Mouse (Mus musculus): ENCODE results near the gene Copb1. TPM values are rescaled to one million over a fixed set of nuclear protein-coding genes. Genes with fewer than 3 reads are reported as not detected.

Gene Copb1
- 113 and 125 TPM in 2 replicates for polyA plus RNA-seq (2015; fragmentation: Nextera tagmentation; extraction: Ambion mirVana)

DNA sequence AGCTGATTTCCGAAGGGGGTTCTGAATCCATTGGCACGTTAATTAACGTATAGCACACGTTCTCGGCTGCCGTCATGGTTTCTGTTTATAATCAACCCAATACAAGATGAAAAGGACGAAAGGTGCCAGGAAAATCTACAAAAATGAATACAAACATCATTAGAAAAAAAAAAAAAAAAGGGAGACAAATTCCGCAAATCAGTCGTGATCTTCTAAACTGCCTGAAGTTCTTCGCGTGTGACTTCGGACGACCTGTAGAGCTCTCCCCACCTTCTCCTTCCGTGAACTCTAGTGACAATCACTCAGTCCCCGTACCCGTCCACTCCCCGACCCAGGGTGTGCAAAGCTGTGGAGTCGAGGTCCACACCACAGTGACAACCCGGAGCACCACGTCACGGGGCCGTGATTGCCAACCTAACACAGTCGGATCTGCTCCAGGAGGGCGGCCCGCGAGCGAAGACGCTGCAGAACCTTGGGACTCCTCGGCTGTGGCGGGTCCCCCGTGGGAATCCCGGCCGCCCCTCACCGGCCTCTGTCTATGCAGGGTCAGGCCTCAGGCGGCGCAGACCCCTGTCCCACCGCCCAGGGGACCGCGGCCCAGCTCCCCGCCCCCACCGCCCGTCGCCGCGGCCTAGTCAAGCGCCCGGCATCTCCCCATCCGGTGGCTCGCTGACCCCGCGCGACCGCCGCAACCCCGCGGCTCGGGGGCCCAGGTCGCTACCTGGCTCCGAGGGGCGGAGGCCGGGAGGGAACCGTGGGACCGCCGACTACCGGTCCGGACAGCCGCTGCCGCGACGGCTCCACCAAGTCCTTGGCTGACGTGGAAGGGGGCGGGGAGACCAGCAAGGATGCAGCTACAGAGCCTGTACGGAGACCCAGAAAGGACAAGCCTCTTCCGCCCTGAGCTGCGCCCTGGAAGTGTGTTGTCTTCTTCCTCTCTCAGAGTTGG is at the start of gene Copb1:
Gene Copb1 (minus strand): TSS at position 827 of the 949 bp plus-strand sequence.
- H3K27me3 ChIP-seq (replicated peaks), result no peaks in the 10 kb centered on the region
- no peaks in the 10 kb centered on the region for H3K4me1 ChIP-seq (replicated peaks)
- peak within 1 kb of the TSS; percentile 97 for H3K9ac ChIP-seq
- H3K36me3 ChIP-seq, result peaks cover 17% of the 10 kb centered on the region
- peak within 1 kb of the TSS; percentile 52 for H3K4me2 ChIP-seq (replicated peaks)
- no peaks in the 10 kb centered on the region for H3K9me3 ChIP-seq
- H3K4me3 ChIP-seq (replicated peaks), result peak within 1 kb of the TSS; percentile 97
- WGBS, result 1% methylated on average over 71 of the region's 75 CpGs
- peak; percentile 99 for ATAC-seq
- peak within 1 kb of the TSS; percentile 71 for H3K27ac ChIP-seq

DNA sequence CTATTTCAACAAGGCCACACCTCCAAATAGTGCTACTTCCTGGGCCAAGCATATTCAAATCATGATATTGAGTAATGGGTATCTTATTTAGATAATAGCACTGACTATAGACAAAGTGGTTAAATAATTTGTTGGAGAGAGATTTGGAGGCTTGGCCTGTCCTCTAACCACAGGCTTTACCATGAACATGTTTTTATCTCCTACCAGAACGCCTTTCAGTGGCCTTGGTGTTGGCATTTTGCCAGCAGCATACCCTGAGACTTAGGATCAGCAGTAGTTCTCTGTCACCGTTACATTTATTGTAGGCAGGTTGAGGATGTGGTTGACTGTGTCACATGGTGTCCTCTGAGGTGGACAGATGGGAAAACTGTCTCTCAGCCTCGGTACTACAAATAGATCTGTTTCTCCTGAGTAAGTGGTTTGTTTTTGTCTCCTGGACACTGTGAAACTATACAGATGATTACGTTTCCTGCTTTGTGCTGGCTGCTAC is 46.8 kb upstream of the Copb1 start:
- no peak for ATAC-seq
- Histone ChIP-seq H3K27me3 (replicated peaks) (no peaks in the 10 kb centered on the region), H3K4me2 (replicated peaks) (no peak overlapping the region), H3K9me3 (no peaks in the 10 kb centered on the region), H3K36me3 (no peaks in the 10 kb centered on the region), H3K4me3 (replicated peaks) (no peak overlapping the region), H3K9ac (no peak overlapping the region), H3K27ac (no peak overlapping the region), H3K4me1 (replicated peaks) (no peaks in the 10 kb centered on the region)
- WGBS, result 42% methylated on average over 4 of the region's 4 CpGs

DNA sequence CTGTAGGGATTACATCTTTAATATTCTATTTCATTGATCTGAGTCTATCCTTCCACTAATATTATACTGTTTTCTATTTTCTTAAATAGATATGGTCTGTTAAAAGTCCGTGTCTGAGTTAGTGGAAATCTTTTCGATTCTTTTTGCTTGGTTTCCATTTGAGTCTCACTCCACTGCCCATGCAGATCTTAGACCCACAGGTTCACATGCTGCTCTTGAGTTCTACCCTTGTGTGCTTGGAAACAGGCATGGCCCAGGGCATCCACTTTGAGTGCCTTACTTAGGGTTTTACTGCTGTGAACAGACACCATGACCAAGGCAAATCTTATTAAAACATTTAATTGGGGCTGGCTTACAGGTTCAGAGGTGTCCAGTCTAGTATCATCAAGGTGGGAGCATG is 46.3 kb upstream of the Copb1 start:
- no peaks in the 10 kb centered on the region for H3K4me1 ChIP-seq (replicated peaks)
- no peak overlapping the region for H3K27ac ChIP-seq
- WGBS, result 94% methylated on average over 2 of the region's 2 CpGs
- no peak overlapping the region for H3K4me2 ChIP-seq (replicated peaks)
- no peak for ATAC-seq
- H3K36me3 ChIP-seq, result no peaks in the 10 kb centered on the region
- H3K9me3 ChIP-seq, result no peaks in the 10 kb centered on the region
- H3K9ac ChIP-seq, result no peak overlapping the region
- no peak overlapping the region for H3K4me3 ChIP-seq (replicated peaks)
- no peaks in the 10 kb centered on the region for H3K27me3 ChIP-seq (replicated peaks)

DNA sequence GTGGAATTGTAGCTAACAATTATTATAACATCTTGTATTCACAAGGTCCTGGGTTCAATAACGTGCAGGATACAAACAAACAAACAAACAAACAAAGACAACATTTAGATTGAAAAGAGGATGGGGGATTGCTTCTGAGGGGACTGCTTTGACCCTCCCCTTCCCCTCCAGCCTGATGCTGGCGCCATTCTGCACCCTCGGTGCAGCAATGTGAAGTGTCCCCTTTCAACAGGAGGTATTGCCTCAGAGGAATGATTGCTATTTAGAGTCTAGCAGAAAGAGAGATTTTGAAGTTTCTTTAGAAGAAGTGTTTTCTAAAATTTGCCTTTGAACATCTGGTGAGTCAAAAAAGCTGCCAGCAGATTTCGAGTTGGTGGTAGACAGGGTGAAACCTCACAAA is 44.7 kb upstream of the Copb1 start:
- H3K4me2 ChIP-seq (replicated peaks), result no peak overlapping the region
- H3K36me3 ChIP-seq, result no peaks in the 10 kb centered on the region
- no peak overlapping the region for H3K4me3 ChIP-seq (replicated peaks)
- no peak overlapping the region for H3K27ac ChIP-seq
- H3K4me1 ChIP-seq (replicated peaks), result no peaks in the 10 kb centered on the region
- H3K27me3 ChIP-seq (replicated peaks), result no peaks in the 10 kb centered on the region
- WGBS, result 70% methylated on average over 4 of the region's 4 CpGs
- no peaks in the 10 kb centered on the region for H3K9me3 ChIP-seq
- no peak overlapping the region for H3K9ac ChIP-seq
- ATAC-seq, result no peak

DNA sequence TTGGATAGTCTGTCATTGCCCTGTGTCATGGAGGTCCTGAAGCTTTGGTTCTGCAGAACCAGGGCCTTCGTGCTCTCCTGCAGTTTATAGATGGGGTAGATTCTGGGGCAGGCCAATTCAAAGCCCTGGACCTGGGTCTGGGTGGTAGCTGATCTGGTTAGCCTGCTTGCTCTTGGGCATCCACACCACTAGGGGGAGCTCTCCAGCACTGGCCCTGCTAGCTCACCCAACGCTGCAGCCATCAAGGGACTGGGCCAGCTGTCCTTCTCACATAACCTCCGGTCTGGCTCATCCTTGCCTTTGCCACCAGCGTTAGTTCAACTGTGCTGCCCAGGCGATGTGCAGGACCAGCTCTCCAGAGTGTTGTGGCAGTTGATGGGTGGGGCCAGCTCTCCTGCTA is 40.2 kb upstream of the Copb1 start:
- Histone ChIP-seq H3K36me3 (no peaks in the 10 kb centered on the region), H3K4me2 (replicated peaks) (no peak overlapping the region), H3K27ac (no peak overlapping the region), H3K9me3 (no peaks in the 10 kb centered on the region), H3K4me3 (replicated peaks) (no peak overlapping the region), H3K27me3 (replicated peaks) (no peaks in the 10 kb centered on the region), H3K4me1 (replicated peaks) (no peaks in the 10 kb centered on the region), H3K9ac (no peak overlapping the region)
- ATAC-seq, result no peak
- WGBS, result 80% methylated on average over 5 of the region's 5 CpGs

DNA sequence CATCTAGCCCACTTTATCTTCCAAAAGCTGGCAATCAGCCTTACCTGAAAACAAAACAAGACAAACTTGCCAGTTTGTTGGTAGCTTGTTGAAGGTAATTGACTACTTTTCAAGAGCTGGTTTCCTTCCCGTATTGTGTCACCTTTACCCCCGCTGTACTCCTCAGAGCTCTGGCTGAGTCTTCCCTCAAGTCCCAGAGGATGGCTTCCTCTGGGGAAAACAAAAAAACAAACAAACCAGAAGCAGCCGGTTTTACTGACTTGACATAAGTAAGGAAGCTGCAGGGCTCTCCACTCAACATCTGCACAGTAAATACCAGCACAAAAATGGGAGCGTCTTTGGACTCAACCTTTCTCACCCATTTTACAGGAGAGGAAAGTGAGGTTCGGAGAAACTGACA is 39.4 kb upstream of the Copb1 start:
- ATAC-seq, result no peak

DNA sequence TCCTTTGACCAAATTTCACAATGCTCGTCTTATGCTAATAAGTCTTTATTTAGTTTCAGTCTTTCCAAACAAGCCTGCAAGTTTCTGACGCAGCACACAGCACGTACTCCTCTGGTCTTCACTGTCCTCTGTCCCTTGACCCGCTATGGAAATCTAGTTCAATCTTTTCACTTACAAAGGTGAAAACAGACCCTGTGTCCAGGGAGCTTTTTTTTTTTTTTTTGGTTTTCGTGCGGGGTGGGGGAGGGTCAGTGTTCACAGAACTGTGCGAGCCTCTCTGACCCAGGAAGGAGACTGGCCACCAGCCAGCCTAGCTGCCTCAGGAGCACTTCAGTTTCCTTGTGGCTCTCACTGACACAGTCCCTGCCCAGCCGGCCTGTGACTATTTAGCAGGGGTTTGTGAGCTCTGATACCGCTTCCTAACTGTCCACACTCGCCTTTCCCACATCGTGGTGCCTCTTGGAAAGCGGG is 38.0 kb upstream of the Copb1 start:
- Histone ChIP-seq H3K9ac (no peak overlapping the region), H3K27ac (no peak overlapping the region), H3K4me2 (replicated peaks) (peak overlapping the region; percentile 38), H3K4me1 (replicated peaks) (no peaks in the 10 kb centered on the region), H3K36me3 (no peaks in the 10 kb centered on the region), H3K4me3 (replicated peaks) (no peak overlapping the region; the same call in 1 of the 2 replicates), H3K9me3 (no peaks in the 10 kb centered on the region), H3K27me3 (replicated peaks) (no peaks in the 10 kb centered on the region)
- WGBS, result 19% methylated on average over 12 of the region's 12 CpGs
- ATAC-seq, result peak; percentile 77

More for the DNA sequence above, 39.4 kb upstream of the Copb1 start:
- no peaks in the 10 kb centered on the region for H3K27me3 ChIP-seq (replicated peaks)
- no peak overlapping the region for H3K4me2 ChIP-seq (replicated peaks)
- no peaks in the 10 kb centered on the region for H3K36me3 ChIP-seq
- H3K9me3 ChIP-seq, result no peaks in the 10 kb centered on the region
- no peak overlapping the region for H3K9ac ChIP-seq
- WGBS, result 71% methylated on average over 5 of the region's 5 CpGs
- H3K4me3 ChIP-seq (replicated peaks), result no peak overlapping the region
- H3K27ac ChIP-seq, result no peak overlapping the region
- no peaks in the 10 kb centered on the region for H3K4me1 ChIP-seq (replicated peaks)

DNA sequence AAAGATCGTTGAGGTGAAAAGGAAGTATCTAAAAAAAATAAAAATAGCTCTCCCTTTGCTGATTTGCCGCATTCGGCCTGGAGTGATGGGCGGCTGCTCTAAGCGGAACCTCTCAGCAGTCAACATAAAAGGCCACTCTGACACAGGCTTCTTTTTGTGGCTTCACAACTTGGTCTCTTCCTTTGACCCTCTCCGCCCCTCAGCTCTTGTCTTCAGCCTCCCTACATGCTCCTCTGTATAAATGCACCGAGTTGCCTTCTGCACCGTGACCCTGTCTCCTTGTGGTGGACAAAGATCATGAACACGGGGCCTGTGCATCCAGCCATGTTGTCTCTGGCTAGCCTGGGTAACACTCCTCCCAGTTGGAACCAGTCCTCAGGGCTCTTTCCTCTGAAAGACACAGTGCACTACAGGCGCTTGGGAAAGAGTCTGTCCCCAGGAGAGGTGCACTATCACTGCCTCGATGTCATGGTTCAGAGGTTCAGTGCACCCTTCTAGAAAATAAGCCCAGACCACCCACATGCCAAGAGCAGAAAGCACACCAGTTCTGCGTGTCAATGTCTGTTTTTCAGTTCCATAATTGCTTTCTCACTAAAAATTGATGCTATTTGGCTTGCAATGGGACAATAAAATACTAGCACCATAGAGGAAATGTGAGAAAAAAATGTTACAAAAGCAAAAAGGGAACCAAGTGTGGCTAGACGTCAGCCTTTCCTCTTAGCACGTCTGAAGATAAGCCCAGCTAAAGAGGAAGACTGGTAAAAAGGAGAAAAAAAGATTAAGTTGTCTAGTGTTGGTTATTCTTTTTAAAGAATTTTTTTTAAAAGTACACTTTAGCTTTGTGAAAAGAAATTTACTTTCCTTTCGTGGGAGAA is 37.2 kb upstream of the Copb1 start:
- Histone ChIP-seq H3K36me3 (no peaks in the 10 kb centered on the region), H3K4me3 (replicated peaks) (no peak overlapping the region), H3K4me1 (replicated peaks) (no peaks in the 10 kb centered on the region), H3K27ac (no peak overlapping the region), H3K9ac (no peak overlapping the region), H3K9me3 (no peaks in the 10 kb centered on the region), H3K4me2 (replicated peaks) (no peak overlapping the region), H3K27me3 (replicated peaks) (no peaks in the 10 kb centered on the region)
- 68% methylated on average over 15 of the region's 15 CpGs for WGBS
- no peak for ATAC-seq

DNA sequence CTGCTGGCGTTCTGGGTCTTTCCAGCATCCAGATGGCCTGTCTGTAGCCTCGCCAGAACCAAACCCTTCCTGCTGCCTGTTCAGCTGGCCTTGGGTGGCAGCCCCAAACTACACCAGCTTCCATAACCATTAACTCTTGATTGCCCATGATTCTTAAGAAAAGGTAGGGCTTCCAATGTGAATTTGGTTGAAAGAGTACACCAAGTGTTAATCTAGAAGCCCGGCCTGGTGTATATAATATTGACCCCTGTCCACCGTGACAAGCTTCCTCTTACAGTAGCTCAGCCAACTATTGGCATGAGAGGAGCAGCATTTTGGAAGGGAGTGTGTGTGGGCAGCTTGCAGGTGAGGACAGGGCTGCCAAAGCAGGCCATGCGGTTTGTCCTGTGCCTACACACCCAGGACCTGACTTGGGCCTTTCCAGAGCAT is 35.6 kb upstream of the Copb1 start:
- Histone ChIP-seq H3K4me3 (replicated peaks) (no peak overlapping the region), H3K27me3 (replicated peaks) (no peaks in the 10 kb centered on the region), H3K9me3 (no peaks in the 10 kb centered on the region), H3K4me2 (replicated peaks) (no peak overlapping the region), H3K9ac (no peak overlapping the region), H3K4me1 (replicated peaks) (no peaks in the 10 kb centered on the region), H3K36me3 (no peaks in the 10 kb centered on the region), H3K27ac (no peak overlapping the region)
- ATAC-seq, result no peak
- 64% methylated on average over 5 of the region's 5 CpGs for WGBS

DNA sequence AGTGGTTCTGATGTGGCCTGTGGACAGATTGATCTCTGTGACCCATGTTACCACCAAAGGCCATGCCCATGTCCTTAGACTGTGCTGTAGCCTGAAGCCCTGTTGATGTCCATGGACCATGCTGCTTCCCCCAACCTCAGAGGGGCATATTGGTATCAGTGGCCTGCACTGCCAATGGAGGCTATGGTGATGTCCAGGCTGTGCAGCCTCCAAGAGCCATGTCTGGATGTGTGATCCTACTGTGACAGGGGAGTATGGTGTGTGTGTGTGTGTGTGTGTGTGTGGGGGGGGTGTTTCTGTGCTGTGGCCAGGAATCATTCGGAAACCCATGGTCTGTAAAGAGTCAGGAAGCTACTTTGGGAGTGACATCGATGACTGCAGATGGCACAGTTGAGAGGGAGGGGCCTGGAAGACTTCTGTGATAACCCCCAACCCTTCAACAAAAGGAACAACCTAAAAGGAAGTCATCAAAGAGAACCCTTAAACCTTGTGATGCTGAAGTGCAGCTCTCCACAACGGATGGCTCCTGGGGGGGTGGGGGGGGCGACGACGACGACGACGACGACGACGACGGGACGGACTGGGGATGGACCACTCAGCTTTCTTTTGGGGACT is 29.9 kb upstream of the Copb1 start:
- Histone ChIP-seq H3K9me3 (no peaks in the 10 kb centered on the region), H3K27me3 (replicated peaks) (no peaks in the 10 kb centered on the region), H3K4me1 (replicated peaks) (no peaks in the 10 kb centered on the region), H3K27ac (no peak overlapping the region), H3K4me3 (replicated peaks) (no peak overlapping the region), H3K9ac (no peak overlapping the region), H3K4me2 (replicated peaks) (no peak overlapping the region), H3K36me3 (no peaks in the 10 kb centered on the region)
- ATAC-seq, result no peak
- WGBS, result 89% methylated on average over 14 of the region's 14 CpGs

DNA sequence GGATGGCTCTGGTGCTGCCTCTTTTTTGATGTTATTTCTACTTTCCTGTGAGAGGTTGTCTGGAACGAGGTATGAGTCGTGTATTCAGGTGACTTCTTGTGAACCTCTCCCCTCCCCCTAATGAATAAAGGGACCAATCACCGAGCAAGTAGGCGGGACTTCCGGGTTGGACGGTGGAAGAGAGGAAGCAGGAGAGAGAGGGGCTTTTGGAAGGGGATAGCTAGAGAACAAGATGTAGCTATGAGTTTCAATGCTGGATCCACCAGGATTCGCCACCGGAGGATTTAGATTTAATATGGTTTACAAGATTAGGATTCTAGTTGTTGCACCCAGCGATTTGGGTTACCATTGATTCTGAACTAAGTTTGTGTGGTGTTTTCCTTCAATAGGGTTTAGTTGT is 28.5 kb upstream of the Copb1 start:
- ATAC-seq, result no peak
- H3K9ac ChIP-seq, result no peak overlapping the region
- 87% methylated on average over 9 of the region's 9 CpGs for WGBS
- H3K27ac ChIP-seq, result no peak overlapping the region
- H3K36me3 ChIP-seq, result no peaks in the 10 kb centered on the region
- no peak overlapping the region for H3K4me2 ChIP-seq (replicated peaks)
- H3K27me3 ChIP-seq (replicated peaks), result no peaks in the 10 kb centered on the region
- no peak overlapping the region for H3K4me3 ChIP-seq (replicated peaks)
- H3K4me1 ChIP-seq (replicated peaks), result no peaks in the 10 kb centered on the region
- H3K9me3 ChIP-seq, result no peaks in the 10 kb centered on the region

DNA sequence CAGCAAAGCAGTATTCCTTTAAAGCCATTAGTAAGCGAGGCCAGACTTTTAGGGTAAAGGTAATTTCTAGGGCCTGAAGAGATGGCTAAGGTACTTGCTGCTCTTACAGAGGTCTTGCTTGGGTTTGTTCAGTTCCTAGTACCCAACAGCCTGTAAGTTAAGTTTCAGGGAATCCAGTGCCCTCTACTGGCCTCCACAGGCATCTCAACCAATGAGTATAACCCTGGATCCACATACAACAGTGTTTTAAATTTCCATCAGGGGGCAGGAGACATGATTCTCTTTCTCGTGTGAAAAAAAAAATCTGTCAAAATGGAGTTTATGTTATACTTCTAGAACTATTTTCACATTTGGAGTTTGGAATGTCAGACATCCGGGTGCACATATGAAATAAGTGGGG is 27.2 kb upstream of the Copb1 start:
- H3K36me3 ChIP-seq, result no peaks in the 10 kb centered on the region
- no peak for ATAC-seq
- 55% methylated on average over 3 of the region's 3 CpGs for WGBS
- no peak overlapping the region for H3K9ac ChIP-seq
- H3K27me3 ChIP-seq (replicated peaks), result no peaks in the 10 kb centered on the region
- no peak overlapping the region for H3K4me3 ChIP-seq (replicated peaks)
- no peaks in the 10 kb centered on the region for H3K9me3 ChIP-seq
- no peak overlapping the region for H3K27ac ChIP-seq
- H3K4me1 ChIP-seq (replicated peaks), result no peaks in the 10 kb centered on the region
- H3K4me2 ChIP-seq (replicated peaks), result no peak overlapping the region

Data from intestine, embryonic 15.5 days (tissue).